8 mouse cellular contexts compared by ENCODE assay signal in genomic region chr10:80700038-80700504, GRCm38 (mm10). TPM values are rescaled to one million over a fixed set of nuclear protein-coding genes. Genes with fewer than 3 reads are reported as not detected.
DNase-seq lines count a peak whose midpoint lies in the region; ATAC-seq lines count a peak whose summit lies in the region.

No protein-coding gene starts in this region.

- peaks cover 66% of the 10 kb centered on the region for H3K4me1 ChIP-seq in forebrain, embryonic 10.5 days
- H3K4me1 ChIP-seq in forebrain, embryonic 16.5 days (replicated peaks; ENCODE audit: control insufficient read depth, insufficient read depth, low read length): peaks cover 41% of the 10 kb centered on the region
- H3K4me1 ChIP-seq in neural tube, embryonic 12.5 days: peaks cover 30% of the 10 kb centered on the region
- H3K4me1 ChIP-seq in intestine, embryonic 16.5 days (ENCODE audit: control insufficient read depth, insufficient read depth, low read length): peaks cover 34% of the 10 kb centered on the region
- H3K4me1 ChIP-seq in neural tube, embryonic 15.5 days: peaks cover 53% of the 10 kb centered on the region

- no peaks in the 10 kb centered on the region for H3K9me3 ChIP-seq in forebrain, embryonic 10.5 days
- H3K9me3 ChIP-seq in forebrain, embryonic 16.5 days (ENCODE audit: control insufficient read depth, low read length): no peaks in the 10 kb centered on the region
- H3K9me3 ChIP-seq in neural tube, embryonic 12.5 days: no peaks in the 10 kb centered on the region
- H3K9me3 ChIP-seq in intestine, embryonic 16.5 days (ENCODE audit: control insufficient read depth, low read length): no peaks in the 10 kb centered on the region
- H3K9me3 ChIP-seq in neural tube, embryonic 15.5 days (replicated peaks): no peaks in the 10 kb centered on the region

- intact Hi-C loops in left cerebral cortex, postnatal 14 days (cut with DNase I): no loop called here

- 88% methylated on average over 7 of the region's 7 CpGs for WGBS in forebrain, embryonic 10.5 days
- 87% methylated on average over 7 of the region's 7 CpGs for WGBS in forebrain, embryonic 16.5 days
- 86% methylated on average over 7 of the region's 7 CpGs for WGBS in neural tube, embryonic 12.5 days
- WGBS in intestine, embryonic 16.5 days: 75% methylated on average over 7 of the region's 7 CpGs
- 86% methylated on average over 7 of the region's 7 CpGs for WGBS in neural tube, embryonic 15.5 days

- H3K36me3 ChIP-seq in forebrain, embryonic 10.5 days (replicated peaks): peaks cover 26% of the 10 kb centered on the region
- no peaks in the 10 kb centered on the region for H3K36me3 ChIP-seq in forebrain, embryonic 16.5 days (ENCODE audit: control insufficient read depth, insufficient read depth)
- H3K36me3 ChIP-seq in neural tube, embryonic 12.5 days: 0 out of 2 replicates have a peak, but pooled peaks cover 3% of the 10 kb centered on the region
- no peaks in the 10 kb centered on the region for H3K36me3 ChIP-seq in intestine, embryonic 16.5 days (ENCODE audit: control insufficient read depth, insufficient read depth, low read length)
- peaks cover 4% of the 10 kb centered on the region for H3K36me3 ChIP-seq in neural tube, embryonic 15.5 days

- ATAC-seq in forebrain, embryonic 16.5 days: no peak
- no peak for ATAC-seq in neural tube, embryonic 12.5 days (ENCODE audit: low FRiP score, low read depth)
- no peak for ATAC-seq in intestine, embryonic 16.5 days
- no peak for ATAC-seq in neural tube, embryonic 15.5 days (ENCODE audit: low FRiP score)
- ATAC-seq in megakaryocyte-erythroid progenitor cell, adult 5-6 weeks (replicated peaks; ENCODE audit: low FRiP score, low TSS enrichment, poor library complexity, severe bottlenecking): no peak

- no peak overlapping the region for H3K4me2 ChIP-seq in forebrain, embryonic 16.5 days (ENCODE audit: low read length)
- peak overlapping the region; percentile 83 for H3K4me2 ChIP-seq in neural tube, embryonic 12.5 days (replicated peaks)
- no peak overlapping the region; the same call in 1 of the 2 replicates for H3K4me2 ChIP-seq in intestine, embryonic 16.5 days (ENCODE audit: low read depth, low read length)
- peak overlapping the region; percentile 86 for H3K4me2 ChIP-seq in neural tube, embryonic 15.5 days

- no peaks in the 10 kb centered on the region for H3K27me3 ChIP-seq in forebrain, embryonic 10.5 days (ENCODE audit: poor library complexity, severe bottlenecking)
- no peaks in the 10 kb centered on the region for H3K27me3 ChIP-seq in forebrain, embryonic 16.5 days (replicated peaks; ENCODE audit: control insufficient read depth, insufficient read depth, low read length)
- H3K27me3 ChIP-seq in neural tube, embryonic 12.5 days (replicated peaks): no peaks in the 10 kb centered on the region
- H3K27me3 ChIP-seq in intestine, embryonic 16.5 days (replicated peaks; ENCODE audit: control insufficient read depth, insufficient read depth, low read length): no peaks in the 10 kb centered on the region
- no peaks in the 10 kb centered on the region for H3K27me3 ChIP-seq in neural tube, embryonic 15.5 days (replicated peaks)

- no peak for DNase-seq in forebrain, embryonic 10.5 days (ENCODE audit: extremely low spot score, low spot score)
- DNase-seq in neural tube, embryonic 10.5 days (ENCODE audit: extremely low spot score, low spot score): no peak
- no peak for DNase-seq in left cerebral cortex, postnatal 14 days (ENCODE audit: low spot score in 2 of 2)

- H3K9ac ChIP-seq in forebrain, embryonic 16.5 days (replicated peaks; ENCODE audit: low read depth, low read length): no peak overlapping the region
- no peak overlapping the region for H3K9ac ChIP-seq in neural tube, embryonic 12.5 days
- H3K9ac ChIP-seq in intestine, embryonic 16.5 days (ENCODE audit: low read depth, low read length): peak overlapping the region; percentile 45; the same call in 1 of the 2 replicates
- H3K9ac ChIP-seq in neural tube, embryonic 15.5 days (replicated peaks): no peak overlapping the region

- no peak overlapping the region for H3K27ac ChIP-seq in forebrain, embryonic 10.5 days
- H3K27ac ChIP-seq in forebrain, embryonic 16.5 days (ENCODE audit: low read length): no peak overlapping the region
- H3K27ac ChIP-seq in neural tube, embryonic 12.5 days: no peak overlapping the region
- H3K27ac ChIP-seq in intestine, embryonic 16.5 days (ENCODE audit: low read length): no peak overlapping the region
- H3K27ac ChIP-seq in neural tube, embryonic 15.5 days (replicated peaks): no peak overlapping the region

- peak overlapping the region; percentile 64; the same call in 1 of the 2 replicates for H3K4me3 ChIP-seq in forebrain, embryonic 10.5 days
- H3K4me3 ChIP-seq in forebrain, embryonic 16.5 days (replicated peaks; ENCODE audit: low read length): no peak overlapping the region
- H3K4me3 ChIP-seq in neural tube, embryonic 12.5 days: no peak overlapping the region
- no peak overlapping the region for H3K4me3 ChIP-seq in intestine, embryonic 16.5 days (ENCODE audit: low read length)
- H3K4me3 ChIP-seq in neural tube, embryonic 15.5 days (replicated peaks): no peak overlapping the region

RNA-seq across cellular contexts. Expression of gene Mob3a, which starts 1.7 kb away (rescaled TPM):
- 53.9 and 54.7 TPM in 2 replicates for polyA plus RNA-seq in forebrain, embryonic 10.5 days (2016; fragmentation: Nextera tagmentation; extraction: Ambion mirVana)
- polyA plus RNA-seq in forebrain, embryonic 16.5 days (2015; fragmentation: Nextera tagmentation; extraction: Ambion mirVana): 56.9 and 59.4 TPM in 2 replicates
- 59.4 and 61.5 TPM in 2 replicates for polyA plus RNA-seq in neural tube, embryonic 12.5 days (2016; fragmentation: Nextera tagmentation; extraction: Ambion mirVana)
- polyA plus RNA-seq in intestine, embryonic 16.5 days (2015; fragmentation: Nextera tagmentation; extraction: Ambion mirVana): 39.8 and 41.8 TPM in 2 replicates
- 53.0 and 58.8 TPM in 2 replicates for polyA plus RNA-seq in neural tube, embryonic 15.5 days (2015; fragmentation: Nextera tagmentation; extraction: Ambion mirVana)
- total RNA-seq in left cerebral cortex, postnatal 14 days (2021): 10 to 100 TPM; 15.0 to 20.2 TPM
- 22.8 and 29.1 TPM in 2 replicates for total RNA-seq in megakaryocyte-erythroid progenitor cell, adult 5-6 weeks (2014; fragmentation: Nextera tagmentation)
- 30.5 and 38.6 TPM in 2 replicates for total RNA-seq in megakaryocyte-erythroid progenitor cell, adult 5-6 weeks (2017)

RNA-seq across cellular contexts. Expression of gene Izumo4, which starts 1.9 kb away (rescaled TPM):
- 7.7 and 10.9 TPM in 2 replicates for polyA plus RNA-seq in forebrain, embryonic 10.5 days (2016; fragmentation: Nextera tagmentation; extraction: Ambion mirVana)
- 32.5 and 44.1 TPM in 2 replicates for polyA plus RNA-seq in forebrain, embryonic 16.5 days (2015; fragmentation: Nextera tagmentation; extraction: Ambion mirVana)
- polyA plus RNA-seq in neural tube, embryonic 12.5 days (2016; fragmentation: Nextera tagmentation; extraction: Ambion mirVana): 28.6 and 29.3 TPM in 2 replicates
- 18.5 and 25.0 TPM in 2 replicates for polyA plus RNA-seq in intestine, embryonic 16.5 days (2015; fragmentation: Nextera tagmentation; extraction: Ambion mirVana)
- polyA plus RNA-seq in neural tube, embryonic 15.5 days (2015; fragmentation: Nextera tagmentation; extraction: Ambion mirVana): 43.3 and 46.8 TPM in 2 replicates
- 10 to 100 TPM; 52.8 to 55.3 TPM for total RNA-seq in left cerebral cortex, postnatal 14 days (2021)
- 22.8 and 26.4 TPM in 2 replicates for total RNA-seq in megakaryocyte-erythroid progenitor cell, adult 5-6 weeks (2014; fragmentation: Nextera tagmentation)
- 3.0 and 4.5 TPM in 2 replicates for total RNA-seq in megakaryocyte-erythroid progenitor cell, adult 5-6 weeks (2017)

RNA-seq across cellular contexts. Expression of gene Mknk2, which starts 22.2 kb away (rescaled TPM):
- polyA plus RNA-seq in forebrain, embryonic 10.5 days (2016; fragmentation: Nextera tagmentation; extraction: Ambion mirVana): 91.0 and 100 TPM in 2 replicates
- polyA plus RNA-seq in forebrain, embryonic 16.5 days (2015; fragmentation: Nextera tagmentation; extraction: Ambion mirVana): 57.1 and 61.2 TPM in 2 replicates
- polyA plus RNA-seq in neural tube, embryonic 12.5 days (2016; fragmentation: Nextera tagmentation; extraction: Ambion mirVana): 86.5 and 88.5 TPM in 2 replicates
- polyA plus RNA-seq in intestine, embryonic 16.5 days (2015; fragmentation: Nextera tagmentation; extraction: Ambion mirVana): 18.3 and 49.9 TPM in 2 replicates
- 56.2 and 70.3 TPM in 2 replicates for polyA plus RNA-seq in neural tube, embryonic 15.5 days (2015; fragmentation: Nextera tagmentation; extraction: Ambion mirVana)
- total RNA-seq in left cerebral cortex, postnatal 14 days (2021): 10 to 100 TPM; 38.4 to 46.7 TPM
- 149 and 158 TPM in 2 replicates for total RNA-seq in megakaryocyte-erythroid progenitor cell, adult 5-6 weeks (2014; fragmentation: Nextera tagmentation)
- 78.4 and 117 TPM in 2 replicates for total RNA-seq in megakaryocyte-erythroid progenitor cell, adult 5-6 weeks (2017)

RNA-seq across cellular contexts. Expression of gene Ap3d1, which starts 42.0 kb away (rescaled TPM):
- polyA plus RNA-seq in forebrain, embryonic 10.5 days (2016; fragmentation: Nextera tagmentation; extraction: Ambion mirVana): 58.2 and 58.7 TPM in 2 replicates
- 101 and 102 TPM in 2 replicates for polyA plus RNA-seq in forebrain, embryonic 16.5 days (2015; fragmentation: Nextera tagmentation; extraction: Ambion mirVana)
- 93.9 and 95.1 TPM in 2 replicates for polyA plus RNA-seq in neural tube, embryonic 12.5 days (2016; fragmentation: Nextera tagmentation; extraction: Ambion mirVana)
- polyA plus RNA-seq in intestine, embryonic 16.5 days (2015; fragmentation: Nextera tagmentation; extraction: Ambion mirVana): 57.9 and 58.4 TPM in 2 replicates
- 108 and 115 TPM in 2 replicates for polyA plus RNA-seq in neural tube, embryonic 15.5 days (2015; fragmentation: Nextera tagmentation; extraction: Ambion mirVana)
- 100 to 1,000 TPM; 143 to 147 TPM for total RNA-seq in left cerebral cortex, postnatal 14 days (2021)
- total RNA-seq in megakaryocyte-erythroid progenitor cell, adult 5-6 weeks (2014; fragmentation: Nextera tagmentation): 54.1 and 79.5 TPM in 2 replicates
- 36.6 and 37.8 TPM in 2 replicates for total RNA-seq in megakaryocyte-erythroid progenitor cell, adult 5-6 weeks (2017)

RNA-seq across cellular contexts. Expression of gene Btbd2, which starts 43.2 kb away (rescaled TPM):
- polyA plus RNA-seq in forebrain, embryonic 10.5 days (2016; fragmentation: Nextera tagmentation; extraction: Ambion mirVana): 71.6 and 78.1 TPM in 2 replicates
- polyA plus RNA-seq in forebrain, embryonic 16.5 days (2015; fragmentation: Nextera tagmentation; extraction: Ambion mirVana): 75.2 and 79.7 TPM in 2 replicates
- 92.8 and 100 TPM in 2 replicates for polyA plus RNA-seq in neural tube, embryonic 12.5 days (2016; fragmentation: Nextera tagmentation; extraction: Ambion mirVana)
- polyA plus RNA-seq in intestine, embryonic 16.5 days (2015; fragmentation: Nextera tagmentation; extraction: Ambion mirVana): 9.2 and 10.6 TPM in 2 replicates
- polyA plus RNA-seq in neural tube, embryonic 15.5 days (2015; fragmentation: Nextera tagmentation; extraction: Ambion mirVana): 91.9 and 92.1 TPM in 2 replicates
- total RNA-seq in left cerebral cortex, postnatal 14 days (2021): 10 to 100 TPM; 88.3 to 93.5 TPM
- total RNA-seq in megakaryocyte-erythroid progenitor cell, adult 5-6 weeks (2014; fragmentation: Nextera tagmentation): 27.4 and 32.0 TPM in 2 replicates
- 11.8 and 14.8 TPM in 2 replicates for total RNA-seq in megakaryocyte-erythroid progenitor cell, adult 5-6 weeks (2017)

Comparison
In these comparisons a context has a peak if more than half of its experiments do, and no peak if none do; other contexts are left out.
1. H3K4me2 ChIP-seq: peak in neural tube, embryonic 12.5 days (single experiment) and neural tube, embryonic 15.5 days (single experiment); none in forebrain, embryonic 16.5 days (single experiment) and intestine, embryonic 16.5 days (single experiment).